Mouse (Mus musculus) lung, postnatal 36 days (tissue): ENCODE data around the gene Sap30.

Experiments
- DNase-seq: peaks from one replicate; pipeline ENCODE4 v3.0.0; 2022; ENCODE audit warnings: mixed read lengths

Gene Sap30

DNA sequence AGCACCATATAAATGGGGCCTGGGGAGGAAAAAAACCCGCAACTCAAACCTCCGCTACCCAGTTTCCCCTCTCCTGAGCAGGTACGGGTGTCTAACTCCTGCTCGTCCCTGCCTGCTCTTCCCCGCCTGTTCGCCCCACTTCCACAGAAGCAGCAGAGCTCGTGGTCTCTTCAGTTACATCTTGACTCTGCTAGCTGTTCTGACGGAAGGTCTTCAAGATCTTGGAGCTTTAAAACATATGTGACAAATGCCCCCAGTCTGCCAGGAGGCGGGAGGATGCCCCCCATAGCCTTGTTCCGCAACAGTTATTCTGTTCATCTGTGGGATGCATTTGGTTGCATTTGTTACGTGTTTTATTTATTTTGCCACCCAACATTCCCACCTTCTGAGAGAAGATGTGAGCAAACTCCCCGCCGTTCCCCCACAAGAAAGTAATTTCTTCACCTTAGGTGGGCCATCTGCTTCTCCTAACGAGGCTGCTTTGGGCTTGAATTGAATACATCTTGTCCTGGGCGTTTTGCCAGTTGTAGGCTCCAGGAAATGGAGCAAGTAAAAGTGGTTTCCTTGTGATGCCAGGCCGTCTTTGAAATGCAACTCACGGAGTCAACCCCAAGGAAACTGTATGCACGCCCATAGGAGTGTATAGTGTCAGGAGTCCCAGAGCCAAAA, 51.8 kb downstream of the Sap30 start:
- DNase-seq = peak; percentile 17

DNA sequence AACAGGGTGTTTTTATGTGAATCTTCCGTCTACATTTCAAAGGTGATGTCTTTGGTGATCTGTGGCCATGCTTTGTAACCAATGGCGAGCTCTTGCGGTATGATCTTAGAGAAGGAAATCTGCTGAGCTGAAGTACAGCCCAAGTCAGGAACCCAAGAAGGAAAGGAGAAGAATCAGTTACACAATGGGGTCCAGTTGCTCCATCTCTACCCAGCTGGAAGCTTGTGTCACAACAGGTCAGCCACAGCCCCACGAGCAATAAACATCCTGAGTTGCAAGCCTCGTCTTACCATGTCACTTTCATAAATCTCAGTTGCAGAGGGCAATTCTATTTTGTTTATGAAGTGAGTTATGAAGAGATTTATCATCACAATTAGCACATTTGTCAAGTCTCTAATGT, 54.9 kb downstream of the Sap30 start:
- peak; percentile 61 for DNase-seq
